Mouse (Mus musculus) G1E (cell line): ENCODE data around the gene Tmem236.

ENCODE experiments used
- CTCF ChIP-seq: IDR thresholded peaks from 2 replicates; pipeline ENCODE4 v1.5.1; 2012; ENCODE audit warnings: low read depth, low read length, inconsistent platforms, mixed read lengths
- GATA1 ChIP-seq: IDR thresholded peaks from 2 replicates; pipeline ENCODE4 v1.6.1; 2012; ENCODE audit warnings: borderline replicate concordance, low read length, inconsistent platforms, mixed read lengths
- GATA2 ChIP-seq: IDR thresholded peaks from 2 replicates; pipeline ENCODE4 v1.6.1; 2012; ENCODE audit warnings: low read depth, low read length, inconsistent platforms, borderline replicate concordance
- POLR2AphosphoS5 ChIP-seq: IDR thresholded peaks from 2 replicates; pipeline ENCODE4 v1.6.1; 2012; ENCODE audit warnings: low read depth, low read length, inconsistent platforms; ENCODE audit not compliant: insufficient replicate concordance
- TAL1 ChIP-seq: conservative IDR thresholded peaks from 2 replicates; pipeline ENCODE4 v1.6.1; 2012; ENCODE audit warnings: low read depth, low read length, inconsistent platforms, mixed read lengths

GRCm38 (mm10) chr2:14218126-14218525 is 43.8 kb downstream of the Tmem236 start:
- TF ChIP-seq CTCF = no peak
- TF ChIP-seq POLR2AphosphoS5 = no peak
- no peak for TF ChIP-seq GATA1
- TF ChIP-seq GATA2 = no peak
- TF ChIP-seq TAL1 = no peak
